8 mouse cellular contexts compared by ENCODE assay signal in the genomic region with DNA sequence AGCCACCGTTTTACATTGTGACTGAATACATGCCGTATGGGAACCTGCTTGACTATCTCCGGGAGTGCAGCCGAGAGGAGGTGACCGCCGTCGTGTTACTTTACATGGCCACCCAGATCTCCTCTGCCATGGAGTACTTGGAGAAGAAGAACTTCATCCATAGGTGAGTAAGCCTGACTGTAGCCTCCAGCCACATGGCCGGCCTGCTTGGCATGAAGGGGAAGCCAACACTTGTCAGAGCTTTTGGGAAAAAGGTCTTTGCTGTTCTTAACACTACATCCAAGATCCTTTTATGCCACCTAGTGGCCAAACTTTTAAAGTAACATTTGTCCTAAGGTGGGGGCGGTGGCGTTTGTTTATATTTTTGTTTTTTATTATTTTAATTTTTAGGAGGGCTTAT. TPM values are rescaled to one million over a fixed set of nuclear protein-coding genes. Genes with fewer than 3 reads are reported as not detected.
DNase-seq lines count a peak whose midpoint lies in the region; ATAC-seq and TF ChIP-seq lines count a peak whose summit lies in the region.

No protein-coding gene starts in this region.

- no peak overlapping the region for H3K4me3 ChIP-seq in heart, embryonic 15.5 days
- no peak overlapping the region for H3K4me3 ChIP-seq in lung, embryonic 16.5 days (ENCODE audit: low read length)
- H3K4me3 ChIP-seq in stomach, postnatal 0 days (ENCODE audit: low read depth, low read length) = no peak overlapping the region

- TF ChIP-seq CTCF in stomach, postnatal 0 days (IDR thresholded peaks at IDR 0.05; ENCODE audit: low read depth) = peak; percentile 76

- no peak overlapping the region for H3K4me2 ChIP-seq in heart, embryonic 15.5 days
- H3K4me2 ChIP-seq in lung, embryonic 16.5 days (ENCODE audit: low read depth, low read length) = no peak overlapping the region
- H3K4me2 ChIP-seq in stomach, postnatal 0 days (replicated peaks; ENCODE audit: low read depth) = no peak overlapping the region

- peaks cover 54% of the 10 kb centered on the region for H3K36me3 ChIP-seq in heart, embryonic 15.5 days
- H3K36me3 ChIP-seq in lung, embryonic 16.5 days (ENCODE audit: control insufficient read depth, insufficient read depth, low read length) = peaks cover 41% of the 10 kb centered on the region
- H3K36me3 ChIP-seq in stomach, postnatal 0 days (ENCODE audit: control insufficient read depth, insufficient read depth, low read length) = peaks cover 12% of the 10 kb centered on the region

- DNase-seq in frontal cortex, postnatal 25 days (ENCODE audit: low spot score in 2 of 2) = no peak
- peak; percentile 76 for DNase-seq in 416B (ENCODE audit: low read depth)
- DNase-seq in stomach, postnatal 0 days (ENCODE audit: low spot score) = no peak
- DNase-seq in layer of hippocampus, postnatal 25 days (ENCODE audit: extremely low spot score in 1 of 2, low spot score in 1 of 2) = no peak

- H3K27ac ChIP-seq in heart, embryonic 15.5 days = no peak overlapping the region
- H3K27ac ChIP-seq in lung, embryonic 16.5 days (ENCODE audit: low read length) = no peak overlapping the region
- H3K27ac ChIP-seq in stomach, postnatal 0 days (replicated peaks) = no peak overlapping the region

- H3K9ac ChIP-seq in heart, embryonic 15.5 days = no peak overlapping the region
- H3K9ac ChIP-seq in lung, embryonic 16.5 days (ENCODE audit: low read length) = no peak overlapping the region
- H3K9ac ChIP-seq in stomach, postnatal 0 days (ENCODE audit: low read length) = no peak overlapping the region

- no peaks in the 10 kb centered on the region for H3K4me1 ChIP-seq in heart, embryonic 15.5 days (replicated peaks)
- H3K4me1 ChIP-seq in lung, embryonic 16.5 days (replicated peaks; ENCODE audit: control insufficient read depth, insufficient read depth, low read length) = no peaks in the 10 kb centered on the region
- H3K4me1 ChIP-seq in stomach, postnatal 0 days (replicated peaks; ENCODE audit: control insufficient read depth, insufficient read depth) = no peaks in the 10 kb centered on the region

- no peaks in the 10 kb centered on the region for H3K27me3 ChIP-seq in heart, embryonic 15.5 days
- H3K27me3 ChIP-seq in lung, embryonic 16.5 days (ENCODE audit: control insufficient read depth, insufficient read depth, low read depth, low read length) = no peaks in the 10 kb centered on the region
- H3K27me3 ChIP-seq in stomach, postnatal 0 days (ENCODE audit: control insufficient read depth, insufficient read depth, low read length) = no peaks in the 10 kb centered on the region

- ATAC-seq in frontal cortex, adult (ENCODE audit: low TSS enrichment) = peak; percentile 54
- ATAC-seq in activated CD4-positive, CD25-positive, alpha-beta regulatory T cell, adult 4 months = peak; percentile 80
- ATAC-seq in heart, embryonic 15.5 days (replicated peaks; ENCODE audit: insufficient number of reproducible peaks, insufficient read depth, low FRiP score, low read depth) = 0 out of 2 replicates have a peak, but pooled peaks have one; percentile 31
- peak; percentile 43; the same call in 1 of the 2 replicates for ATAC-seq in lung, embryonic 16.5 days (ENCODE audit: low read depth)
- ATAC-seq in stomach, postnatal 0 days (ENCODE audit: low FRiP score, low TSS enrichment) = no peak

- no peak for TF ChIP-seq EP300 in stomach, postnatal 0 days (optimal IDR thresholded peaks at IDR 0.05)

- 76% methylated on average over 10 of the region's 10 CpGs for WGBS in heart, embryonic 15.5 days
- WGBS in lung, embryonic 16.5 days = 72% methylated on average over 10 of the region's 10 CpGs
- WGBS in stomach, postnatal 0 days = 76% methylated on average over 10 of the region's 10 CpGs

- no peaks in the 10 kb centered on the region for H3K9me3 ChIP-seq in heart, embryonic 15.5 days (replicated peaks)
- no peaks in the 10 kb centered on the region for H3K9me3 ChIP-seq in lung, embryonic 16.5 days (ENCODE audit: control insufficient read depth, low read length)
- no peaks in the 10 kb centered on the region for H3K9me3 ChIP-seq in stomach, postnatal 0 days (ENCODE audit: control insufficient read depth, low read length)

RNA-seq across cellular contexts. Expression of a gene that starts 41.1 kb away (rescaled TPM):
- polyA plus RNA-seq in activated CD4-positive, CD25-positive, alpha-beta regulatory T cell, adult 4 months (2017; shearing (Covaris generic)) = 10 to 100 TPM; 21.6 to 22.8 TPM
- 6.5 and 8.6 TPM in 2 replicates for polyA plus RNA-seq in heart, embryonic 15.5 days (2015; fragmentation: Nextera tagmentation; extraction: Ambion mirVana)
- 14.0 and 17.0 TPM in 2 replicates for polyA plus RNA-seq in lung, embryonic 16.5 days (2015; fragmentation: Nextera tagmentation; extraction: Ambion mirVana)
- polyA plus RNA-seq in stomach, postnatal 0 days (2015; fragmentation: Nextera tagmentation; extraction: Ambion mirVana) = 16.8 and 17.1 TPM in 2 replicates
- 1 to 10 TPM; 5.1 to 6.3 TPM for total RNA-seq in layer of hippocampus, postnatal 25 days (2021)
